Mouse (Mus musculus): Measurements from ENCODE around the gene Nyap1. TPM values are rescaled to one million over a fixed set of nuclear protein-coding genes. Genes with fewer than 3 reads are reported as not detected.

Nyap1 gene
- total RNA-seq, 1 experiment from 2014 or later: 0.12 TPM

DNA sequence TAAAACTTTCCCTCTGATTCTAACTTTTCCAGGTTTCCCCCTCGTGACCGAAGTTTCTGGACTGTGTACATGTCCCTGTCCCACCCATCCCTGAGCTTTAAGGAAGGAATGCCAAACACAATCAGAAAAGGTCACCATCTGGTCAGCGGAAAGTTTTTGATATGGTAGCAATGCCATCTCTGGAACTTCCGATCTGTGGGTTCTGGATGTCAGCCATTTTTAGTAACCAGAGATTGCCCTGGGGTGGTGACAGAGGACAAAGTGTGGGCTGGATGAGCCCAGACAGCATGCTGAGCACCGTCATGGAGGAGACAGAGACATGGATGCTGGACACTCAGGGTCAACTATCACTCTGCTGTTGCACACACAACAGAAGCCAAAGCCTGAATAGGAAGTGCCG is 22.3 kb downstream of the Nyap1 start:
- no peak for ATAC-seq (ENCODE audit: extremely low read depth, insufficient number of reproducible peaks, low FRiP score, poor library complexity, severe bottlenecking)

DNA sequence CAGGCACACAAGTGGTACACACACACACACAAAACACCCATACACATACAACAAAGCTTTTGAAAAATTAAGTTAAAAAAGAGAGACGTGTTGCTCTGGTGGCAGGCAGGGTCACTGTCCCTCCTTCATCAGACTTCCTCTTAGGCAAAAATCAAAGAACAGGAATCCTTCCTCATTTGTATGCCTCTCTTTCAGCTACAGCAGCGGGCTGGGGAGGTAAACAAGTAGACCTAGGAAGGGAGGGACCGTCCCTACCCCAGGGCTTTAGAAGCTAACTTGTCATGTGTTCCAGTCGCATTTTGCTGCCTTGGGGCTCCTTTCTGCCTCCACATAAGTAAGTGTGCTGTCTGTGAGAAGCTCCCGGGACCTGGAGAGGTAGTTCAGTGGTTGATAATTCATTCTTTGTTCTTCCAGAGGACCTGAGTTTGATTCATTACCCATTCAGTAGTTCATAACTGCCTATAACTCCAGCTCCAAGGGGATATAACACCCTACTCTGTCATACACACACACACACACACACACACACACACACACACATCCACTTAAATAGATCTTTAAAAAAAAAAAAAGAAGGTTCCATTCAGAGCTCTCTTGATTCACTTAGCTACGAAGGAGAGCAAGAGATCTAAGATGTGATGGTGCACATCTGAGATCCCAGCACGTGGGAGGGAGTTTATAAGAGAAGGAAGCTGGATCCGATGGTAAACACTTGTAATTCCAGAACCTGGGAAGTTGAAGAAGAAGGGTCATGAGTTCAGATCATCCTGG is 23.2 kb downstream of the Nyap1 start:
- peak; percentile 70; the same call in 1 of the 2 replicates for ATAC-seq (ENCODE audit: extremely low read depth, insufficient number of reproducible peaks, low FRiP score, poor library complexity, severe bottlenecking)

DNA sequence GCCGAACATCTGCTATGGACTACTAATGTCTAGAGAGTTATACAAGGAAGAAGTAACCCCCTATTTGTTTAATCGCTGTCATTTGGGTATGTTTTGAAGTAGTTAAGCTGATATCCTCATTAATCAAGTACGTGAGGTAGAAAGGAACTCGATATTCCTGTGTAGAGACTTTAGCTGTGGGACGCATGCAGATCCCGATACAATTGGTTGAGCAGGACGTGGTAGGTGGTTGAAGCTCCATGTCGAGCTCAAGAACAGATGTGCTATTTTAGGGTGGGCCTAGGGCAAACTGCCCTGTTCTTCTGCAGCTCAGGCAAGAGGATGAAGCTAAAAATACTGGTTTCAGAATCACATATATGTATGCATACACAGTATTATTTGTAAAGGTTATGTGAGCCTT is 25.7 kb downstream of the Nyap1 start:
- ATAC-seq (ENCODE audit: extremely low read depth, insufficient number of reproducible peaks, low FRiP score, poor library complexity, severe bottlenecking): no peak

GRCm38 (mm10) chr5:137713454-137713853 is 28.0 kb downstream of the Nyap1 start:
- ATAC-seq (ENCODE audit: extremely low read depth, insufficient number of reproducible peaks, low FRiP score, poor library complexity, severe bottlenecking): no peak

GRCm38 (mm10) chr5:137706913-137707633 is 34.3 kb downstream of the Nyap1 start:
- ATAC-seq (ENCODE audit: extremely low read depth, insufficient number of reproducible peaks, low FRiP score, poor library complexity, severe bottlenecking): peak; percentile 74

DNA sequence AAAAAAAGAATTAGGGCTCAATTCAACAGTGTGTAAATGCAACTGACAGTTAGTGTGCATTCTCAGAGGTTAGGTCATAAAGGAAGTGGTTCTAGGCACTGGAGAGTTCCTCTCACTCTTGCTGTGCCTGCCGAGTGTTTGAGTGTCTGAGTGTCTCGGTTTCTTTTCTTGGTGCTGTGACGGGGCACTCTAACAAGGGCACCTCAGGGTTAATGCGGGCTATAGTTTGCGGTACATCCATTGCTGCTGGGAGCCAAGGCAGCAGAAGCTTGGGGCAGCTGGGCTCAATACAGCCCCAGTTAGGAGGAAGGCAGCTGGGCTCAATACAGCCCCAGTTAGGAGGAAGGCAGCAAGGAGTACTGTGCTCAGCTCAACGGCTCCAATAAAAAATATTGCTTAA is 36.2 kb downstream of the Nyap1 start:
- peak; percentile 30 for ATAC-seq (ENCODE audit: extremely low read depth, insufficient number of reproducible peaks, low FRiP score, poor library complexity, severe bottlenecking)

DNA sequence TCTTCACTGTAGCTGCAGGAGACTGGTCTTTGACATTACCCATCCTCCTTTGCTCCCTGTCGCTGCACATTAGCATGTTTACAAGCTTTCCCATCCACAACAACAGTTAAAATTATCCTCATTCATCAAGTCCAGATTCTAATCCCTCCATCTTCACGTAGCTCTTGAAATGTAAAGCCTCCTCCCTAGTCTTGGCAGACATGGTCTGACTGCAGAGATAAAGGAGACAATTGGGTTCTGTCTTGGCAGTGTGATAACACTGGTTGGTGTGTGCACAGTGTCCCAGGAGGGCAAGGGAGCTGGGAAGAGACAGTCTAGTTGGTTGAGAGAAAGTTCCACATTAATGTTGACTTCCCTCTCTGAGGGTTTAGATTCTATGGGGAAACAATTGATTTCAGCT is 41.6 kb downstream of the Nyap1 start:
- no peak for ATAC-seq (ENCODE audit: extremely low read depth, insufficient number of reproducible peaks, low FRiP score, poor library complexity, severe bottlenecking)

GRCm38 (mm10) chr5:137699080-137699479 is 42.3 kb downstream of the Nyap1 start:
- no peak for ATAC-seq (ENCODE audit: extremely low read depth, insufficient number of reproducible peaks, low FRiP score, poor library complexity, severe bottlenecking)

- peak; percentile 33; the same call in 1 of the 2 replicates for ATAC-seq (ENCODE audit: extremely low read depth, insufficient number of reproducible peaks, low FRiP score, poor library complexity, severe bottlenecking)
Measured at GRCm38 (mm10) chr5:137695930-137696329, 45.5 kb downstream of the Nyap1 start.

DNA sequence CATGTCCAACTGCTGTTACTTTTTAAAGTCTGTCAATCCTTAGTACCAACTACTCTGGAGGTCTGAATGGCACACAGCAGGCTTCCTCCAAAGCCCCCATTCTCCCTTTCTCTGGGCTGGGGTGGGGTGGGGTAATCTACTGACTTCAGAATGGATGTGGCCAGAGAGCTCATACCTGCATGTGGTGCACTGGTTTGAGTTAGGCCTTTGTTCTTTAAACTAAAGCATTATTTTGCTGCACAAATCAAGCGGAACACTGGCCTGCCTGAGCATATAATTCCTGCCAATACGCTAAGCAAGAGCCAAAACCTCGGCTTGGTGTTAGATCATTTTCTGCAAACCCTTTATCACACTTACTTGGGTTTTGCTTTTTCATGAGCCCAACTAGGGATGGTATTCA is 46.6 kb downstream of the Nyap1 start:
- no peak for ATAC-seq (ENCODE audit: extremely low read depth, insufficient number of reproducible peaks, low FRiP score, poor library complexity, severe bottlenecking)

DNA sequence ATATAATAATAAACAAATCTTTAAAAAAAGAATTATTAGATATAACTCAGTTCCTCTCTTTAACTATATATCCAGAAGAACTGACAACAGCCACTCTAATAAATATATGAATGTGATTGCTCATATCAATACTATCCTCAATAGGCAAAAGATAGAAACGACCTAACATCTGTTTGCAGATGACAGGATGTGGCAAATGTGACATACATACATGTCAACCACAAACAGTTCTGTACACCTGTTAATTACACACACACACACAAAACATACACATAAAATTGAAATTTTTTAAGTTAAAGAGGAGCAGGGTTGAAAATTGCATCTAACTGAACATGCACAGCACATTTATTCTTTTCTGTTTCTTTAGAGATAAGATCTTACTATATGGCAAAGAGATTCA is 49.5 kb downstream of the Nyap1 start:
- no peak for ATAC-seq (ENCODE audit: extremely low read depth, insufficient number of reproducible peaks, low FRiP score, poor library complexity, severe bottlenecking)

DNA sequence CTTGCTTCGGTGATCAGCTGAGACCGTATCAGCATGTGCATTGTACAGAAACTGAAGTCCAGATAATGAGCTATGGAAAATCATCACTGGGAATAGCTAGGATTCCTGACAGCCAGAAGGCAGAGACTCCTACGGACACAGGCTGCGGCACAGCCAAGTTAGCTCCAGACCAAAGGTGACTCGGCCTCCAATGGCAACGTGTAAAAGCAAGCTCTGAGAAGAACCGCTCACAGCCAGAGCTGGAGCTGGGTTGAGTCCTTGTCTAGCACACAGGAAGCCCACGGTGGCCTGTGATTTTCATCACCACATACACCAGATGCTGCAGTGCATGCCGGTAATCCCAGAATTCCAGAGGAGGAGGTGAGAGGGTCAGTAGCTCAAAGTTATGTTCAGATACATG is 50.9 kb downstream of the Nyap1 start:
- ATAC-seq (ENCODE audit: extremely low read depth, insufficient number of reproducible peaks, low FRiP score, poor library complexity, severe bottlenecking): no peak

- no peak for ATAC-seq (ENCODE audit: extremely low read depth, insufficient number of reproducible peaks, low FRiP score, poor library complexity, severe bottlenecking)
Measured at GRCm38 (mm10) chr5:137689974-137690373, 51.4 kb downstream of the Nyap1 start.

DNA sequence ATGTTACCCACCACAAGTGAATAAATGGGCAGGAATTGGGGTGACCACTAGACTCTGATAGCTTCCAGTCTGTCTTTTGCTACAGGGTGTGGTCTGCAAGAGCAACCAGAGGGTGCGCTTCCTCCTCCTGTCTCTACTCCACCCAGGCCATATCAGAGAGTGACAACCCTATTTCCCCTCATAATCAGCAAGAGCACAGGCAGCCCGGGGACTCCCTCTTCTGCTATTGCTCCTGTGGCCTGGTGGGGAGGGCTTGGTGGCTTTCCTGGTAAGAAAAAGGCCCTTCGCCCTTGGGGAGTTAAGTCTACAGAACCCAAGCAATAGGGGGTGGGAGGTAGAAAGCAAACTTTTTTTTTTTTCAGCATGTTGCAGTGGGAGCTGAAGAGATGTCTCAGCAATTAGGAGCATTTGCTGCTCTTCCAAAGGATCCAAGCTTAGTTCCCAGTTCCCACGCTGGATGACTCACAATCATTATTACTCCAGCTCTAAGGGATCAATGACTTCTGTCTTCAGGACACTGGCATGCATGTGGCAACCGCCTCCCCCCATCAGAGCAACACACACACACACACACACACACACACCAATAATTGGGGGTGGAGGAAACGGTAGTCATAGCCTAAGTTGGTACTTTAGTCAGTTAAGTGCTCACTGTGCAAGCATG is 55.1 kb downstream of the Nyap1 start:
- ATAC-seq (ENCODE audit: extremely low read depth, insufficient number of reproducible peaks, low FRiP score, poor library complexity, severe bottlenecking): no peak

- ATAC-seq (ENCODE audit: extremely low read depth, insufficient number of reproducible peaks, low FRiP score, poor library complexity, severe bottlenecking): no peak
Measured at GRCm38 (mm10) chr5:137685653-137686052, 55.8 kb downstream of the Nyap1 start.

- peak; percentile 94 for ATAC-seq (ENCODE audit: extremely low read depth, insufficient number of reproducible peaks, low FRiP score, poor library complexity, severe bottlenecking)
Measured at GRCm38 (mm10) chr5:137684294-137685123, 56.9 kb downstream of the Nyap1 start, which contains the start of gene Agfg2. TSS of gene Agfg2 (minus strand) at chr5:137684726.

DNA sequence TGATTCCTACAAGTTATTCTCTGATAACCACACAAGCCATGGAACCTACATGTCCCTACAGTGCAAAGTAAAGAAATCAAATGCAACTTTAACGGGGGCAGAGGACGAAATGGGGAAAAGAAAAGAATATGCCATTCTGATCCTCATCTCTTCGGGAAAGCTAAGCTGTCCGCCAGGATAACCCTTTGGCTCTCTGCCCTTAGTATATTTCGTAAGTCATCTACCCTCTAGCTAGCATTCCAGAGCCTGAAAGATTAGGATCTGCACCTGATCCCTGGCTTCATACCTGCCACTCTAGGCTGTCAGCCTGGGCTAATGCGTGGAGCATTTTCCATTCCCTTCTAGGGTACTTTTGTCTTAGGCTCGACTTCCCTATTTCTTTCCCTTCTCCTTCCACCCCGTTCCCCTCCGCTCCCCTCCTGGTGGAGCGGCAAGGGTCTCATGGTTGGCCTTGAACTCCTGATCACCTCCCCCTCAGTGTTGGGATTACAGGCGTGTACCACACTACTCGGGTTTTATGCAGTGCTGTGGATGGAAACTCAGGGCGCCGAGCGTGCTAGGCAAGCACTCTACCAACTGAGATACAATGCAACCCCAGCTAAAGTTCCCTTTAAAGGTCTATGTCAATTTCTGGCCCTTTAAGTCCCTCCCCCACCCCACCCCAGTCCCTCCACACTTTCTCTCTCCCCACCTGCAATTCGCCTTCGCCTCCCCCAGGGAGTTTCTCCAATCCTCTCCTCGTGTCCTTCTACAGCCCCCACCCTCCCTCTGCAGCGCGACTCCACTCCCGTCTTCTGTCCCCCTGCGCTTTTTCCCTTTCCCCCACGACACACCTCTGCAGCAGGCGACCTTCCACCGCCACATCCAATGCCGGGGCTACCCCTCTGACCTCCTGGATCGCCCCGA is 57.8 kb downstream of the Nyap1 start:
- no peak for ATAC-seq (ENCODE audit: extremely low read depth, insufficient number of reproducible peaks, low FRiP score, poor library complexity, severe bottlenecking)

- no peak for ATAC-seq (ENCODE audit: extremely low read depth, insufficient number of reproducible peaks, low FRiP score, poor library complexity, severe bottlenecking)
Measured at GRCm38 (mm10) chr5:137682526-137682925, 58.9 kb downstream of the Nyap1 start.

Measured in neutrophil, adult 5-6 weeks (primary cell).